Mouse (Mus musculus) spleen, embryonic (tissue): ENCODE measurements around the gene Acta2.

Experiments used
- CTCF ChIA-PET: fragments of 350-600 bp; sonication (Branson Sonifier 250); formaldehyde crosslinking; loops from one replicate; lab custom pipeline; 2022; lab: Charles Lee

The Acta2 gene

GRCm38 (mm10) chr19:34222805-34223204 is 32.6 kb downstream of the Acta2 start:
- CTCF ChIA-PET: interaction anchor here (0.8 to 0.9 kb wide), 2 partner anchors 17 to 21 kb away, joined by 3 to 4 read pairs; no protein-coding TSS in a partner anchor

- CTCF ChIA-PET: no interaction called here
Observed at GRCm38 (mm10) chr19:34220732-34221380, 34.5 kb downstream of the Acta2 start.

- CTCF ChIA-PET: interaction anchor here (0.7 to 1.6 kb wide), 2 partner anchors 25 to 68 kb away, joined by 3 to 7 read pairs; no protein-coding TSS in a partner anchor
Observed at GRCm38 (mm10) chr19:34219260-34219968, 36.0 kb downstream of the Acta2 start.

- CTCF ChIA-PET: interaction anchor here (1.1 to 1.6 kb wide), 2 partner anchors 23 to 67 kb away, joined by 3 to 7 read pairs; no protein-coding TSS in a partner anchor
Observed at GRCm38 (mm10) chr19:34217761-34218160, 37.6 kb downstream of the Acta2 start.

GRCm38 (mm10) chr19:34216956-34217355 is 38.4 kb downstream of the Acta2 start:
- CTCF ChIA-PET: no interaction called here

- CTCF ChIA-PET: interaction anchor here (0.6 kb wide), 1 partner anchor 26 kb away, joined by 4 read pairs; no protein-coding TSS in a partner anchor
Observed at GRCm38 (mm10) chr19:34214136-34214535, 41.3 kb downstream of the Acta2 start.

GRCm38 (mm10) chr19:34213251-34213645 is 42.1 kb downstream of the Acta2 start:
- CTCF ChIA-PET: interaction anchor here (0.6 to 0.7 kb wide), 2 partner anchors 22 to 25 kb away, joined by 4 to 13 read pairs; no protein-coding TSS in a partner anchor

- CTCF ChIA-PET: interaction anchor here (0.5 kb wide), 1 partner anchor 166 kb away, joined by 5 read pairs; no protein-coding TSS in a partner anchor
Observed at GRCm38 (mm10) chr19:34212489-34213250, 42.7 kb downstream of the Acta2 start.

- CTCF ChIA-PET: interaction anchor here (0.7 to 0.9 kb wide), 2 partner anchors 25 to 48 kb away, joined by 3 to 6 read pairs; no protein-coding TSS in a partner anchor
Observed at GRCm38 (mm10) chr19:34210841-34211240, 44.5 kb downstream of the Acta2 start.

- CTCF ChIA-PET: interaction anchor here (0.9 kb wide), 1 partner anchor 47 kb away, joined by 3 read pairs; no protein-coding TSS in a partner anchor
Observed at GRCm38 (mm10) chr19:34209930-34210581, 45.3 kb downstream of the Acta2 start.

- CTCF ChIA-PET: no interaction called here
Observed at GRCm38 (mm10) chr19:34209031-34209430, 46.4 kb downstream of the Acta2 start.

GRCm38 (mm10) chr19:34206760-34207440 is 48.5 kb downstream of the Acta2 start:
- CTCF ChIA-PET: interaction anchor here (0.7 kb wide), 1 partner anchor 1137 kb away, joined by 3 read pairs; no protein-coding TSS in a partner anchor

- CTCF ChIA-PET: interaction anchor here (0.6 to 0.7 kb wide), 2 partner anchors 17 to 1548 kb away, joined by 3 to 16 read pairs; no protein-coding TSS in a partner anchor
Observed at GRCm38 (mm10) chr19:34206128-34206527, 49.3 kb downstream of the Acta2 start.

GRCm38 (mm10) chr19:34202668-34203067 is 52.7 kb downstream of the Acta2 start:
- CTCF ChIA-PET: no interaction called here

GRCm38 (mm10) chr19:34199488-34199887 is 55.9 kb downstream of the Acta2 start:
- CTCF ChIA-PET: no interaction called here

- CTCF ChIA-PET: no interaction called here
Observed at GRCm38 (mm10) chr19:34198901-34199300, 56.5 kb downstream of the Acta2 start.

- CTCF ChIA-PET: interaction anchor here (0.6 kb wide), 1 partner anchor 32 kb away, joined by 3 read pairs; the partner anchor contains the start of gene Ankrd22
Observed at GRCm38 (mm10) chr19:34198066-34198465, 57.3 kb downstream of the Acta2 start.

GRCm38 (mm10) chr19:34195031-34195430 is 60.4 kb downstream of the Acta2 start:
- CTCF ChIA-PET: interaction anchor here (1.6 kb wide), 1 partner anchor 24 kb away, joined by 7 read pairs; no protein-coding TSS in a partner anchor

GRCm38 (mm10) chr19:34194132-34194745 is 61.2 kb downstream of the Acta2 start:
- CTCF ChIA-PET: interaction anchor here (1.6 kb wide), 1 partner anchor 24 kb away, joined by 7 read pairs; no protein-coding TSS in a partner anchor
